Comparison of ENCODE assay signal across 21 mouse cellular contexts in genomic region chr16:91820299-91820698, GRCm38 (mm10).
A peak's percentile ranks its signal among the peaks of the same experiment; 100 is the strongest.
DNase-seq lines count a peak whose midpoint lies in the region; ATAC-seq and TF ChIP-seq lines count a peak whose summit lies in the region.
"Had no signal": no experiment of that assay in that cellular context is flagged by ENCODE, and none has a peak within 500 bp of the region (broad histone marks: within the 10 kb centered on the region; RNA-seq: fewer than 3 reads in every experiment).

No protein-coding gene starts in this region.

- peak; percentile 25 to 37 for DNase-seq in heart, adult 9 months (ENCODE audit: low spot score in 2 of 2)
- DNase-seq in monocyte, adult 2 months (ENCODE audit: low read depth in 1 of 2, low spot score in 2 of 2), result peak; percentile 23 to 32
- DNase-seq in urinary bladder, adult 2 months (ENCODE audit: low spot score), result no peak
- DNase-seq in urinary bladder, postnatal 10 days (ENCODE audit: low spot score), result no peak
- DNase-seq: adrenal gland, postnatal 25 days; cerebellum, adult 11 months; cerebellum, adult 8-10 months; cerebellum, postnatal 14 days; gastrocnemius, postnatal 36 days; heart, postnatal 10 days had no signal

- no peak overlapping the region for H3K4me3 ChIP-seq in heart, embryonic 12.5 days
- no peak overlapping the region for H3K4me3 ChIP-seq in bone marrow macrophage, adult 2 months (ENCODE audit: insufficient read depth, low read length)
- H3K4me3 ChIP-seq: embryonic facial prominence, embryonic 12.5 days; forebrain, embryonic 15.5 days; heart, adult 2 months; hindbrain, embryonic 10.5 days had no signal

- ATAC-seq in heart, embryonic 12.5 days (ENCODE audit: insufficient number of reproducible peaks, low FRiP score), result no peak
- ATAC-seq in granulocyte monocyte progenitor cell, adult 5-6 weeks (replicated peaks; ENCODE audit: poor library complexity, severe bottlenecking), result peak; percentile 92
- ATAC-seq: activated CD4-positive, CD25-positive, alpha-beta regulatory T cell, adult 4 months; forebrain, embryonic 15.5 days; Patski had no signal

- no peak overlapping the region for H3K4me2 ChIP-seq in heart, embryonic 12.5 days
- H3K4me2 ChIP-seq: embryonic facial prominence, embryonic 12.5 days; forebrain, embryonic 15.5 days; hindbrain, embryonic 14.5 days had no signal

- TF ChIP-seq POLR2A in bone marrow macrophage, adult 2 months (IDR thresholded peaks at IDR 0.05; ENCODE audit: borderline replicate concordance, low read depth, low read length), result no peak

- WGBS in heart, embryonic 12.5 days, result 95% methylated on average over 8 of the region's 8 CpGs

- no peaks in the 10 kb centered on the region for H3K27me3 ChIP-seq in heart, embryonic 12.5 days (replicated peaks)
- H3K27me3 ChIP-seq: CH12.LX; embryonic facial prominence, embryonic 12.5 days; forebrain, embryonic 15.5 days; Patski had no signal

- peaks cover 7% of the 10 kb centered on the region; the same call in 1 of the 2 replicates for H3K9me3 ChIP-seq in heart, embryonic 12.5 days (replicated peaks)
- H3K9me3 ChIP-seq: embryonic facial prominence, embryonic 12.5 days; forebrain, embryonic 15.5 days had no signal

- H3K9ac ChIP-seq in heart, embryonic 12.5 days, result no peak overlapping the region
- H3K9ac ChIP-seq: embryonic facial prominence, embryonic 12.5 days; forebrain, embryonic 15.5 days; hindbrain, embryonic 14.5 days had no signal

- no peak for TF ChIP-seq CTCF in bone marrow macrophage, adult 2 months (IDR thresholded peaks at IDR 0.05; ENCODE audit: low read depth, low read length)

- peaks cover 75% of the 10 kb centered on the region for H3K36me3 ChIP-seq in heart, embryonic 12.5 days

- peaks cover 4% of the 10 kb centered on the region; the same call in 1 of the 2 replicates for H3K4me1 ChIP-seq in heart, embryonic 12.5 days (replicated peaks)
- peaks cover 19% of the 10 kb centered on the region for H3K4me1 ChIP-seq in bone marrow macrophage, adult 2 months (ENCODE audit: control insufficient read depth, insufficient read depth, low read length)
- H3K4me1 ChIP-seq: embryonic facial prominence, embryonic 12.5 days; forebrain, embryonic 15.5 days; hindbrain, embryonic 10.5 days had no signal

- no peak overlapping the region for H3K27ac ChIP-seq in heart, embryonic 12.5 days (ENCODE audit: poor library complexity, severe bottlenecking)
- H3K27ac ChIP-seq in bone marrow macrophage, adult 2 months (ENCODE audit: insufficient read depth, low read depth, low read length), result peak overlapping the region; percentile 58
- H3K27ac ChIP-seq: embryonic facial prominence, embryonic 12.5 days; forebrain, embryonic 15.5 days; heart, adult 2 months; hindbrain, embryonic 10.5 days; hindbrain, embryonic 14.5 days had no signal

Comparison
In these comparisons a context has a peak if more than half of its experiments do, and no peak if none do; other contexts are left out.
1. DNase-seq: peak in heart, adult 9 months (2 of 2) and monocyte, adult 2 months (2 of 2); none in urinary bladder, adult 2 months (single experiment) and urinary bladder, postnatal 10 days (single experiment).